Mouse (Mus musculus) forebrain, embryonic 16.5 days (tissue): ENCODE data around the gene Ube2h. TPM values are rescaled to one million over a fixed set of nuclear protein-coding genes. Genes with fewer than 3 reads are reported as not detected.

Experiments
- ATAC-seq: fragments of 200-750 bp; cut with Nextera tagmentation; 2 replicates; pipeline ENCODE4 v1.8.0; 2017; ENCODE audit warnings: mild to moderate bottlenecking, moderate library complexity
- H3K27ac ChIP-seq: fragments of 300-500 bp; sonication (generic); 2 replicates; pipeline ENCODE4 v1.5.1; 2014; ENCODE audit warnings: low read length, control low read depth
- H3K27me3 ChIP-seq: fragments of 300-500 bp; sonication (generic); replicated peaks from 2 replicates; pipeline ENCODE4 v1.6.1; 2014; ENCODE audit warnings: low read length; ENCODE audit not compliant: control insufficient read depth, insufficient read depth
- H3K36me3 ChIP-seq: fragments of 300-500 bp; sonication (generic); 2 replicates; pipeline ENCODE4 v1.6.1; 2014; ENCODE audit not compliant: control insufficient read depth, insufficient read depth
- H3K4me1 ChIP-seq: fragments of 300-500 bp; sonication (generic); replicated peaks from 2 replicates; pipeline ENCODE4 v1.6.1; 2014; ENCODE audit warnings: low read length; ENCODE audit not compliant: control insufficient read depth, insufficient read depth
- H3K4me2 ChIP-seq: fragments of 300-500 bp; sonication (generic); 2 replicates; pipeline ENCODE4 v1.6.1; 2014; ENCODE audit warnings: mild to moderate bottlenecking, low read length, control low read depth
- H3K4me3 ChIP-seq: fragments of 300-500 bp; sonication (generic); replicated peaks from 2 replicates; pipeline ENCODE4 v1.5.1; 2014; ENCODE audit warnings: mild to moderate bottlenecking, low read length, control low read depth
- H3K9ac ChIP-seq: fragments of 300-500 bp; sonication (generic); replicated peaks from 2 replicates; pipeline ENCODE4 v1.6.1; 2014; ENCODE audit warnings: low read depth, low read length, control low read depth
- H3K9me3 ChIP-seq: fragments of 300-500 bp; sonication (generic); 2 replicates; pipeline ENCODE4 v1.6.1; 2016; ENCODE audit warnings: low read length; ENCODE audit not compliant: control insufficient read depth
- WGBS: fragments of 180-500 bp; shearing (Covaris S2); extraction: QIAGEN DNeasy Blood & Tissue Kit; methylation state at CpG from one replicate; pipeline ENCODE4 v1.1.7; 2014; 5-methylcytosine and 5-hydroxymethylcytosine counted together
- polyA plus RNA-seq: library from polyadenylated mRNA; unstranded; fragments of >200 nt; fragmentation: Nextera tagmentation; extraction: Ambion mirVana; gene quantifications from 2 replicates; pipeline ENCODE4 v1.2.1, GENCODE M21; 2015

The Ube2h gene
- polyA plus RNA-seq, 1 experiment from 2014 or later, result 65.9 TPM

GRCm38 (mm10) chr6:30245397-30245796 is 58.9 kb downstream of the Ube2h start:
- Histone ChIP-seq H3K9me3 (no peaks in the 10 kb centered on the region), H3K27ac (no peak overlapping the region), H3K4me1 (no peaks in the 10 kb centered on the region), H3K36me3 (no peaks in the 10 kb centered on the region; the same call in 1 of the 2 replicates), H3K4me2 (no peak overlapping the region), H3K4me3 (no peak overlapping the region), H3K9ac (no peak overlapping the region), H3K27me3 (no peaks in the 10 kb centered on the region)
- no peak for ATAC-seq
- WGBS, result 79% methylated on average over 5 of the region's 5 CpGs

GRCm38 (mm10) chr6:30243347-30244007 is 60.9 kb downstream of the Ube2h start:
- Histone ChIP-seq H3K4me3 (no peak overlapping the region), H3K27ac (no peak overlapping the region), H3K9me3 (no peaks in the 10 kb centered on the region), H3K9ac (no peak overlapping the region), H3K4me2 (no peak overlapping the region), H3K4me1 (no peaks in the 10 kb centered on the region), H3K27me3 (no peaks in the 10 kb centered on the region), H3K36me3 (no peaks in the 10 kb centered on the region; the same call in 1 of the 2 replicates)
- 91% methylated on average over 9 of the region's 9 CpGs for WGBS
- no peak for ATAC-seq

- WGBS, result 84% methylated on average over 4 of the region's 4 CpGs
- H3K4me3 ChIP-seq, result no peak overlapping the region
These were observed 61.4 kb downstream of the Ube2h start for GRCm38 (mm10) chr6:30242928-30243327.

GRCm38 (mm10) chr6:30240105-30240504 is 64.2 kb downstream of the Ube2h start:
- 97% methylated on average over 7 of the region's 7 CpGs for WGBS
- no peak overlapping the region for H3K9ac ChIP-seq
- no peak for ATAC-seq

More at GRCm38 (mm10) chr6:30242928-30243327, 61.4 kb downstream of the Ube2h start:
- H3K4me2 ChIP-seq, result no peak overlapping the region
- H3K9me3 ChIP-seq, result no peaks in the 10 kb centered on the region
- no peaks in the 10 kb centered on the region; the same call in 1 of the 2 replicates for H3K36me3 ChIP-seq
- no peak overlapping the region for H3K9ac ChIP-seq
- ATAC-seq, result no peak
- no peak overlapping the region for H3K27ac ChIP-seq
- no peaks in the 10 kb centered on the region for H3K4me1 ChIP-seq
- no peaks in the 10 kb centered on the region for H3K27me3 ChIP-seq

GRCm38 (mm10) chr6:30239207-30239606 is 65.1 kb downstream of the Ube2h start:
- ATAC-seq, result no peak
- no peak overlapping the region for H3K4me2 ChIP-seq
- H3K4me3 ChIP-seq, result no peak overlapping the region

More at GRCm38 (mm10) chr6:30240105-30240504, 64.2 kb downstream of the Ube2h start:
- Histone ChIP-seq H3K4me3 (no peak overlapping the region), H3K36me3 (no peaks in the 10 kb centered on the region; the same call in 1 of the 2 replicates), H3K27me3 (no peaks in the 10 kb centered on the region), H3K4me1 (peaks cover 3% of the 10 kb centered on the region; the same call in 1 of the 2 replicates), H3K4me2 (no peak overlapping the region), H3K27ac (no peak overlapping the region), H3K9me3 (no peaks in the 10 kb centered on the region)

GRCm38 (mm10) chr6:30238079-30238478 is 66.3 kb downstream of the Ube2h start:
- Histone ChIP-seq H3K27ac (no peak overlapping the region), H3K9me3 (no peaks in the 10 kb centered on the region), H3K27me3 (no peaks in the 10 kb centered on the region), H3K4me2 (no peak overlapping the region), H3K4me1 (peaks cover 3% of the 10 kb centered on the region; the same call in 1 of the 2 replicates), H3K9ac (no peak overlapping the region), H3K36me3 (no peaks in the 10 kb centered on the region; the same call in 1 of the 2 replicates), H3K4me3 (no peak overlapping the region)
- WGBS, result 92% methylated on average over 2 of the region's 2 CpGs
- no peak for ATAC-seq

More at GRCm38 (mm10) chr6:30239207-30239606, 65.1 kb downstream of the Ube2h start:
- Histone ChIP-seq H3K9ac (no peak overlapping the region), H3K36me3 (no peaks in the 10 kb centered on the region; the same call in 1 of the 2 replicates), H3K27ac (no peak overlapping the region), H3K27me3 (no peaks in the 10 kb centered on the region), H3K4me1 (peaks cover 3% of the 10 kb centered on the region; the same call in 1 of the 2 replicates), H3K9me3 (no peaks in the 10 kb centered on the region)
- WGBS, result 89% methylated on average over 6 of the region's 6 CpGs

- H3K4me2 ChIP-seq, result no peak overlapping the region
- H3K36me3 ChIP-seq, result no peaks in the 10 kb centered on the region; the same call in 1 of the 2 replicates
- no peak overlapping the region for H3K27ac ChIP-seq
- no peak overlapping the region for H3K9ac ChIP-seq
- WGBS, result 69% methylated on average over 1 of the region's 1 CpGs
- H3K9me3 ChIP-seq, result no peaks in the 10 kb centered on the region
- no peaks in the 10 kb centered on the region for H3K27me3 ChIP-seq
- no peak for ATAC-seq
- peaks cover 3% of the 10 kb centered on the region; the same call in 1 of the 2 replicates for H3K4me1 ChIP-seq
- H3K4me3 ChIP-seq, result no peak overlapping the region
These were observed 67.8 kb downstream of the Ube2h start for GRCm38 (mm10) chr6:30236564-30236963.

GRCm38 (mm10) chr6:30231758-30232293 is 72.5 kb downstream of the Ube2h start:
- ATAC-seq, result no peak
- peaks cover 3% of the 10 kb centered on the region; the same call in 1 of the 2 replicates for H3K4me1 ChIP-seq
- 95% methylated on average over 4 of the region's 4 CpGs for WGBS
- H3K27ac ChIP-seq, result no peak overlapping the region
- no peak overlapping the region for H3K4me2 ChIP-seq
- no peak overlapping the region for H3K9ac ChIP-seq
- no peaks in the 10 kb centered on the region for H3K27me3 ChIP-seq
- no peaks in the 10 kb centered on the region for H3K9me3 ChIP-seq
- H3K4me3 ChIP-seq, result no peak overlapping the region
- no peaks in the 10 kb centered on the region for H3K36me3 ChIP-seq

GRCm38 (mm10) chr6:30230246-30230645 is 74.1 kb downstream of the Ube2h start:
- Histone ChIP-seq H3K4me3 (no peak overlapping the region), H3K27ac (no peak overlapping the region), H3K9ac (no peak overlapping the region), H3K27me3 (no peaks in the 10 kb centered on the region), H3K36me3 (peaks cover 2% of the 10 kb centered on the region; the same call in 1 of the 2 replicates), H3K4me1 (no peaks in the 10 kb centered on the region), H3K4me2 (no peak overlapping the region), H3K9me3 (no peaks in the 10 kb centered on the region)
- no peak for ATAC-seq
- 90% methylated on average over 7 of the region's 7 CpGs for WGBS
